Mouse (Mus musculus) testis, adult 2 months (tissue): ENCODE measurements around the gene Wif1.

Source experiments
- CTCF ChIP-seq: fragments of 200-500 bp; IDR thresholded peaks from 2 replicates; pipeline ENCODE4 v1.5.1; 2012; ENCODE audit warnings: low read depth, mild to moderate bottlenecking, inconsistent platforms, low read length, moderate library complexity; ENCODE audit not compliant: control insufficient read depth, insufficient read depth, insufficient replicate concordance
- POLR2A ChIP-seq: fragments of 200-500 bp; IDR thresholded peaks from 2 replicates; pipeline ENCODE4 v1.6.1; 2012; ENCODE audit warnings: low read depth, mild to moderate bottlenecking, inconsistent platforms, low read length, moderate library complexity; ENCODE audit not compliant: control insufficient read depth

GRCm38 (mm10) chr10:121099658-121100057 lies 65.9 kb downstream of the Wif1 start:
- TF ChIP-seq CTCF, result no peak
- no peak for TF ChIP-seq POLR2A
